Mouse (Mus musculus) embryonic fibroblast, embryonic 13.5 days (primary cell): ENCODE measurements around the gene C1qb.

ENCODE experiments used
- CTCF ChIP-seq: IDR thresholded peaks from 2 replicates; pipeline ENCODE4 v1.5.1; 2011; ENCODE audit warnings: mild to moderate bottlenecking, control low read depth, low read length, moderate library complexity, borderline replicate concordance; ENCODE audit not compliant: insufficient read depth
- POLR2A ChIP-seq: IDR thresholded peaks from 2 replicates; pipeline ENCODE4 v1.6.1; 2011; ENCODE audit warnings: low read depth, mild to moderate bottlenecking, control low read depth, low read length, moderate library complexity

GRCm38 (mm10) chr4:136842802-136843201 lies 43.2 kb downstream of the C1qb start:
- TF ChIP-seq POLR2A = no peak
- TF ChIP-seq CTCF = no peak
